Mouse (Mus musculus) testis, adult 2 months (tissue): ENCODE measurements around the gene 6430628N08Rik. TPM values are rescaled to one million over a fixed set of nuclear protein-coding genes. Genes with fewer than 3 reads are reported as not detected.

Source experiments
- H3K27ac ChIP-seq: fragments of 200-500 bp; 2 replicates; pipeline ENCODE4 v1.5.1; 2012; ENCODE audit warnings: low read depth, low read length; ENCODE audit not compliant: control insufficient read depth, insufficient read depth
- H3K27me3 ChIP-seq: fragments of 200-500 bp; 2 replicates; pipeline ENCODE4 v1.6.1; 2012; ENCODE audit warnings: mild to moderate bottlenecking, low read length, moderate library complexity; ENCODE audit not compliant: control insufficient read depth, insufficient read depth
- H3K36me3 ChIP-seq: fragments of 200-500 bp; 2 replicates; pipeline ENCODE4 v1.6.1; 2012; ENCODE audit warnings: mild to moderate bottlenecking, low read length; ENCODE audit not compliant: control insufficient read depth, insufficient read depth
- H3K4me1 ChIP-seq: fragments of 200-500 bp; 2 replicates; pipeline ENCODE4 v1.6.1; 2012; ENCODE audit warnings: low read length; ENCODE audit not compliant: control insufficient read depth, insufficient read depth
- H3K4me3 ChIP-seq: fragments of 200-500 bp; 2 replicates; pipeline ENCODE4 v1.5.1; 2012; ENCODE audit warnings: low read depth, mild to moderate bottlenecking, low read length, moderate library complexity, mixed read lengths; ENCODE audit not compliant: control insufficient read depth
- CTCF ChIP-seq: fragments of 200-500 bp; IDR thresholded peaks from 2 replicates; pipeline ENCODE4 v1.5.1; 2012; ENCODE audit warnings: low read depth, mild to moderate bottlenecking, inconsistent platforms, low read length, moderate library complexity; ENCODE audit not compliant: control insufficient read depth, insufficient read depth, insufficient replicate concordance
- POLR2A ChIP-seq: fragments of 200-500 bp; IDR thresholded peaks from 2 replicates; pipeline ENCODE4 v1.6.1; 2012; ENCODE audit warnings: low read depth, mild to moderate bottlenecking, inconsistent platforms, low read length, moderate library complexity; ENCODE audit not compliant: control insufficient read depth
- polyA plus RNA-seq: library from polyadenylated mRNA; depleted of rRNA; stranded (reverse); fragments of >200 nt; gene quantifications from 2 replicates; pipeline ENCODE4 v1.2.3, GENCODE M21; 2012; rRNA removed

6430628N08Rik gene
- polyA plus RNA-seq, 1 experiment = not detected

GRCm38 (mm10) chr4:115940681-115941080 is 50.2 kb downstream of the 6430628N08Rik start:
- no peaks in the 10 kb centered on the region for H3K36me3 ChIP-seq
- peaks cover 35% of the 10 kb centered on the region for H3K4me1 ChIP-seq
- TF ChIP-seq CTCF = no peak
- TF ChIP-seq POLR2A = no peak
- H3K4me3 ChIP-seq = no peak overlapping the region
- peaks cover 18% of the 10 kb centered on the region for H3K27me3 ChIP-seq
- no peak overlapping the region for H3K27ac ChIP-seq

- TF ChIP-seq CTCF (no peak), POLR2A (no peak)
- peaks cover 31% of the 10 kb centered on the region for H3K4me1 ChIP-seq
- no peak overlapping the region for H3K4me3 ChIP-seq
- peaks cover 15% of the 10 kb centered on the region for H3K27me3 ChIP-seq
- H3K27ac ChIP-seq = no peak overlapping the region
- H3K36me3 ChIP-seq = no peaks in the 10 kb centered on the region
Observed at GRCm38 (mm10) chr4:115941242-115941820, 50.9 kb downstream of the 6430628N08Rik start.

- H3K27ac ChIP-seq = no peak overlapping the region
- TF ChIP-seq CTCF (no peak), POLR2A (no peak)
- no peaks in the 10 kb centered on the region for H3K36me3 ChIP-seq
- H3K4me1 ChIP-seq = peaks cover 21% of the 10 kb centered on the region
- H3K27me3 ChIP-seq = peaks cover 3% of the 10 kb centered on the region
- peak overlapping the region; percentile 37 for H3K4me3 ChIP-seq
Observed at GRCm38 (mm10) chr4:115943669-115944314, 53.3 kb downstream of the 6430628N08Rik start.

Other genes starting within 250 kb of the 6430628N08Rik start
- 0.93 and 1.2 TPM in 2 replicates for gene Cyp4b1, start 242.9 kb upstream of the 6430628N08Rik start, polyA plus RNA-seq
- 18.3 and 21.8 TPM in 2 replicates for gene Efcab14, start 152.9 kb upstream of the 6430628N08Rik start, polyA plus RNA-seq
- gene Tex38, start 109.6 kb upstream of the 6430628N08Rik start, polyA plus RNA-seq = 71.9 and 78.8 TPM in 2 replicates
- gene Atpaf1, start 105.9 kb upstream of the 6430628N08Rik start, polyA plus RNA-seq = 11.3 and 12.0 TPM in 2 replicates
- 9.3 and 12.8 TPM in 2 replicates for gene Mob3c, start 62.6 kb upstream of the 6430628N08Rik start, polyA plus RNA-seq
- gene Mknk1, start 51.5 kb upstream of the 6430628N08Rik start, polyA plus RNA-seq = 29.4 and 31.2 TPM in 2 replicates
- 0.96 and 1.0 TPM in 2 replicates for gene Kncn, start 6.3 kb upstream of the 6430628N08Rik start, polyA plus RNA-seq
- gene Dmbx1, start 49.3 kb downstream of the 6430628N08Rik start, polyA plus RNA-seq = 0.08 and 0.25 TPM in 2 replicates
- gene Faah, start 127.3 kb downstream of the 6430628N08Rik start, polyA plus RNA-seq = 31.6 and 32.2 TPM in 2 replicates
- gene Nsun4, start 163.2 kb downstream of the 6430628N08Rik start, polyA plus RNA-seq = 193 and 263 TPM in 2 replicates
- gene Uqcrh, start 184.4 kb downstream of the 6430628N08Rik start, polyA plus RNA-seq = 108 and 112 TPM in 2 replicates
- 122 and 128 TPM in 2 replicates for gene Lrrc41, start 184.6 kb downstream of the 6430628N08Rik start, polyA plus RNA-seq
- gene Rad54l, start 233.0 kb downstream of the 6430628N08Rik start, polyA plus RNA-seq = 5.3 and 6.0 TPM in 2 replicates
- 111 and 113 TPM in 2 replicates for gene Pomgnt1, start 233.2 kb downstream of the 6430628N08Rik start, polyA plus RNA-seq